Mouse (Mus musculus) neural tube, embryonic 14.5 days (tissue): ENCODE measurements around the gene Trib2. TPM values are rescaled to one million over a fixed set of nuclear protein-coding genes. Genes with fewer than 3 reads are reported as not detected.

Source experiments
- ATAC-seq: fragments of 200-750 bp; cut with Nextera tagmentation; 2 replicates; pipeline ENCODE4 v1.8.0; 2017; ENCODE audit warnings: low read depth, mild to moderate bottlenecking, moderate TSS enrichment, moderate library complexity
- H3K27ac ChIP-seq: fragments of 300-500 bp; sonication (generic); 2 replicates; pipeline ENCODE4 v1.5.1; 2014; ENCODE audit warnings: low read depth, mild to moderate bottlenecking, control low read depth, low read length, moderate library complexity, mixed read lengths
- H3K27me3 ChIP-seq: fragments of 300-500 bp; sonication (generic); 2 replicates; pipeline ENCODE4 v1.6.1; 2014; ENCODE audit warnings: low read length; ENCODE audit not compliant: control insufficient read depth, insufficient read depth
- H3K36me3 ChIP-seq: fragments of 300-500 bp; sonication (generic); 2 replicates; pipeline ENCODE4 v1.6.1; 2014; ENCODE audit warnings: low read length, mixed read lengths; ENCODE audit not compliant: control insufficient read depth, insufficient read depth
- H3K4me1 ChIP-seq: fragments of 300-500 bp; sonication (generic); 2 replicates; pipeline ENCODE4 v1.6.1; 2014; ENCODE audit warnings: low read length; ENCODE audit not compliant: control insufficient read depth, insufficient read depth
- H3K4me2 ChIP-seq: fragments of 300-500 bp; sonication (generic); 2 replicates; pipeline ENCODE4 v1.6.1; 2014; ENCODE audit warnings: mild to moderate bottlenecking, low read depth, low read length, control low read depth
- H3K4me3 ChIP-seq: fragments of 300-500 bp; sonication (generic); 2 replicates; pipeline ENCODE4 v1.5.1; 2014; ENCODE audit warnings: low read depth, low read length, control low read depth, mixed read lengths
- H3K9ac ChIP-seq: fragments of 300-500 bp; sonication (generic); replicated peaks from 2 replicates; pipeline ENCODE4 v1.6.1; 2014; ENCODE audit warnings: low read depth, mild to moderate bottlenecking, control low read depth, low read length, mixed read lengths
- H3K9me3 ChIP-seq: fragments of 300-500 bp; sonication (generic); 2 replicates; pipeline ENCODE4 v1.6.1; 2016; ENCODE audit warnings: low read length; ENCODE audit not compliant: control insufficient read depth
- WGBS: fragments of 180-500 bp; shearing (Covaris S2); extraction: QIAGEN DNeasy Blood & Tissue Kit; methylation state at CpG from one replicate; pipeline ENCODE4 v1.1.7; 2014; 5-methylcytosine and 5-hydroxymethylcytosine counted together
- polyA plus RNA-seq: library from polyadenylated mRNA; unstranded; fragments of >200 nt; fragmentation: Nextera tagmentation; extraction: Ambion mirVana; gene quantifications from 2 replicates; pipeline ENCODE4 v1.2.1, GENCODE M21; 2014

The Trib2 gene
- polyA plus RNA-seq, 1 experiment from 2014 or later: 145 TPM

GRCm38 (mm10) chr12:15810926-15811325 lies 5.8 kb downstream of the Trib2 start:
- 19% methylated on average over 7 of the region's 7 CpGs for WGBS
- no peaks in the 10 kb centered on the region for H3K27me3 ChIP-seq
- H3K36me3 ChIP-seq: peaks cover 28% of the 10 kb centered on the region
- H3K4me3 ChIP-seq: peak overlapping the region; percentile 98
- no peaks in the 10 kb centered on the region for H3K9me3 ChIP-seq
- peak overlapping the region; percentile 92 for H3K9ac ChIP-seq
- H3K27ac ChIP-seq: peak overlapping the region; percentile 97
- ATAC-seq: no peak
- H3K4me2 ChIP-seq: peak overlapping the region; percentile 84
- peaks cover 16% of the 10 kb centered on the region; the same call in 1 of the 2 replicates for H3K4me1 ChIP-seq

GRCm38 (mm10) chr12:15809657-15810056 lies 7.1 kb downstream of the Trib2 start:
- Histone ChIP-seq H3K27ac (no peak overlapping the region), H3K4me3 (no peak overlapping the region; the same call in 1 of the 2 replicates), H3K36me3 (peaks cover 39% of the 10 kb centered on the region), H3K4me1 (peaks cover 22% of the 10 kb centered on the region), H3K9ac (no peak overlapping the region), H3K4me2 (peak overlapping the region; percentile 84), H3K9me3 (no peaks in the 10 kb centered on the region), H3K27me3 (no peaks in the 10 kb centered on the region)
- WGBS: 57% methylated on average over 7 of the region's 7 CpGs
- no peak for ATAC-seq

- Histone ChIP-seq H3K4me2 (peak overlapping the region; percentile 84; the same call in 1 of the 2 replicates), H3K9ac (no peak overlapping the region), H3K4me1 (peaks cover 25% of the 10 kb centered on the region), H3K9me3 (no peaks in the 10 kb centered on the region), H3K36me3 (peaks cover 43% of the 10 kb centered on the region), H3K4me3 (no peak overlapping the region), H3K27ac (no peak overlapping the region), H3K27me3 (no peaks in the 10 kb centered on the region)
- ATAC-seq: no peak
- 85% methylated on average over 4 of the region's 4 CpGs for WGBS
Observed at GRCm38 (mm10) chr12:15809249-15809648, 7.5 kb downstream of the Trib2 start.

GRCm38 (mm10) chr12:15808186-15808800 lies 8.4 kb downstream of the Trib2 start:
- no peak for ATAC-seq
- H3K36me3 ChIP-seq: peaks cover 46% of the 10 kb centered on the region
- no peaks in the 10 kb centered on the region for H3K9me3 ChIP-seq
- H3K9ac ChIP-seq: no peak overlapping the region
- H3K4me1 ChIP-seq: peaks cover 25% of the 10 kb centered on the region
- WGBS: 93% methylated on average over 5 of the region's 5 CpGs
- no peak overlapping the region for H3K4me2 ChIP-seq
- no peaks in the 10 kb centered on the region for H3K27me3 ChIP-seq
- H3K4me3 ChIP-seq: no peak overlapping the region
- no peak overlapping the region for H3K27ac ChIP-seq

GRCm38 (mm10) chr12:15804931-15805331 lies 11.8 kb downstream of the Trib2 start:
- no peak overlapping the region for H3K4me3 ChIP-seq
- H3K27me3 ChIP-seq: no peaks in the 10 kb centered on the region
- H3K36me3 ChIP-seq: peaks cover 61% of the 10 kb centered on the region
- H3K9me3 ChIP-seq: no peaks in the 10 kb centered on the region
- ATAC-seq: no peak
- peaks cover 37% of the 10 kb centered on the region for H3K4me1 ChIP-seq
- no peak overlapping the region for H3K9ac ChIP-seq
- WGBS: 42% methylated on average over 1 of the region's 1 CpGs
- H3K27ac ChIP-seq: no peak overlapping the region
- H3K4me2 ChIP-seq: no peak overlapping the region

- Histone ChIP-seq H3K4me2 (no peak overlapping the region), H3K27ac (no peak overlapping the region)
Observed at GRCm38 (mm10) chr12:15803936-15804438, 12.7 kb downstream of the Trib2 start.

GRCm38 (mm10) chr12:15801571-15801930 lies 15.2 kb downstream of the Trib2 start:
- Histone ChIP-seq H3K9ac (no peak overlapping the region), H3K9me3 (no peaks in the 10 kb centered on the region), H3K4me3 (no peak overlapping the region), H3K4me1 (peaks cover 45% of the 10 kb centered on the region), H3K36me3 (peaks cover 55% of the 10 kb centered on the region), H3K4me2 (no peak overlapping the region), H3K27me3 (no peaks in the 10 kb centered on the region), H3K27ac (no peak overlapping the region)
- ATAC-seq: no peak
- 82% methylated on average over 4 of the region's 4 CpGs for WGBS

More at GRCm38 (mm10) chr12:15803936-15804438, 12.7 kb downstream of the Trib2 start:
- no peak for ATAC-seq
- Histone ChIP-seq H3K4me1 (peaks cover 39% of the 10 kb centered on the region), H3K9me3 (no peaks in the 10 kb centered on the region), H3K9ac (no peak overlapping the region), H3K4me3 (no peak overlapping the region), H3K27me3 (no peaks in the 10 kb centered on the region), H3K36me3 (peaks cover 61% of the 10 kb centered on the region)
- WGBS: 74% methylated on average over 5 of the region's 5 CpGs

- H3K27ac ChIP-seq: 0 out of 2 replicates have a peak overlapping the region, but pooled peaks have one; percentile 16
- H3K9ac ChIP-seq: no peak overlapping the region
- H3K27me3 ChIP-seq: no peaks in the 10 kb centered on the region
- no peak overlapping the region for H3K4me3 ChIP-seq
- 57% methylated on average over 9 of the region's 9 CpGs for WGBS
- 0 out of 2 replicates have a peak, but pooled peaks have one; percentile 9 for ATAC-seq
- no peak overlapping the region for H3K4me2 ChIP-seq
- no peaks in the 10 kb centered on the region for H3K9me3 ChIP-seq
- H3K36me3 ChIP-seq: peaks cover 55% of the 10 kb centered on the region
- H3K4me1 ChIP-seq: peaks cover 45% of the 10 kb centered on the region
Observed at GRCm38 (mm10) chr12:15800914-15801570, 15.7 kb downstream of the Trib2 start.
